Mouse (Mus musculus): ENCODE measurements at regions not wholly inside any gene's neighbourhood (a gene's known extent, or its start where the extent isn't known, plus 50 kb on each side); places are given as distances from the start of the nearest gene placed in this dataset.

GRCm38 (mm10) chr3:39320851-39321250 is 434.1 kb downstream of the Fat4 start:
- Histone ChIP-seq H3K27me3 (ENCODE audit: control insufficient read depth, insufficient read depth, low read length) (no peaks in the 10 kb centered on the region), H3K4me1 (ENCODE audit: control insufficient read depth, insufficient read depth, low read length) (no peaks in the 10 kb centered on the region), H3K79me2 (ENCODE audit: control insufficient read depth, insufficient read depth, low read length) (no peaks in the 10 kb centered on the region), H3K27ac (replicated peaks; ENCODE audit: insufficient read depth, low read depth, low read length) (no peak overlapping the region), H3K4me3 (ENCODE audit: insufficient read depth, low read depth, low read length) (no peak overlapping the region), H3K9ac (ENCODE audit: low read depth, low read length) (no peak overlapping the region), H3K36me3 (ENCODE audit: control insufficient read depth, insufficient read depth, low read length) (no peaks in the 10 kb centered on the region)
- WGBS: 86% methylated on average over 7 of the region's 7 CpGs
- TF ChIP-seq POLR2A (IDR thresholded peaks at IDR 0.05; ENCODE audit: extremely low read depth, insufficient read depth, low read length): no peak
- no peak for TF ChIP-seq CTCF (IDR thresholded peaks at IDR 0.05; ENCODE audit: low read depth, low read length)
- DNase-seq (ENCODE audit: extremely low read depth, low read depth, low spot score): no peak

GRCm38 (mm10) chr3:39322225-39322624 is 435.5 kb downstream of the Fat4 start:
- no peak overlapping the region for H3K27ac ChIP-seq (replicated peaks; ENCODE audit: insufficient read depth, low read depth, low read length)
- H3K27me3 ChIP-seq (ENCODE audit: control insufficient read depth, insufficient read depth, low read length): no peaks in the 10 kb centered on the region
- no peak for DNase-seq (ENCODE audit: extremely low read depth, low read depth, low spot score)
- no peaks in the 10 kb centered on the region for H3K79me2 ChIP-seq (ENCODE audit: control insufficient read depth, insufficient read depth, low read length)
- H3K4me3 ChIP-seq (ENCODE audit: insufficient read depth, low read depth, low read length): no peak overlapping the region
- H3K4me1 ChIP-seq (ENCODE audit: control insufficient read depth, insufficient read depth, low read length): no peaks in the 10 kb centered on the region
- 78% methylated on average over 5 of the region's 5 CpGs for WGBS
- H3K36me3 ChIP-seq (ENCODE audit: control insufficient read depth, insufficient read depth, low read length): no peaks in the 10 kb centered on the region
- TF ChIP-seq POLR2A (IDR thresholded peaks at IDR 0.05; ENCODE audit: extremely low read depth, insufficient read depth, low read length) (no peak), CTCF (IDR thresholded peaks at IDR 0.05; ENCODE audit: low read depth, low read length) (no peak)
- no peak overlapping the region for H3K9ac ChIP-seq (ENCODE audit: low read depth, low read length)

- Histone ChIP-seq H3K4me3 (ENCODE audit: insufficient read depth, low read depth, low read length) (no peak overlapping the region), H3K27ac (replicated peaks; ENCODE audit: insufficient read depth, low read depth, low read length) (no peak overlapping the region), H3K4me1 (ENCODE audit: control insufficient read depth, insufficient read depth, low read length) (no peaks in the 10 kb centered on the region), H3K36me3 (ENCODE audit: control insufficient read depth, insufficient read depth, low read length) (no peaks in the 10 kb centered on the region), H3K9ac (ENCODE audit: low read depth, low read length) (no peak overlapping the region), H3K27me3 (ENCODE audit: control insufficient read depth, insufficient read depth, low read length) (no peaks in the 10 kb centered on the region), H3K79me2 (ENCODE audit: control insufficient read depth, insufficient read depth, low read length) (no peaks in the 10 kb centered on the region)
- TF ChIP-seq CTCF (IDR thresholded peaks at IDR 0.05; ENCODE audit: low read depth, low read length) (no peak), POLR2A (IDR thresholded peaks at IDR 0.05; ENCODE audit: extremely low read depth, insufficient read depth, low read length) (no peak)
- WGBS: 76% methylated on average over 8 of the region's 8 CpGs
- DNase-seq (ENCODE audit: extremely low read depth, low read depth, low spot score): no peak
Measured at GRCm38 (mm10) chr3:39335612-39336230, 449.0 kb downstream of the Fat4 start.

GRCm38 (mm10) chr3:39341161-39341687 is 454.5 kb downstream of the Fat4 start:
- no peak for TF ChIP-seq CTCF (IDR thresholded peaks at IDR 0.05; ENCODE audit: low read depth, low read length)
- no peak for TF ChIP-seq POLR2A (IDR thresholded peaks at IDR 0.05; ENCODE audit: extremely low read depth, insufficient read depth, low read length)
- H3K79me2 ChIP-seq (ENCODE audit: control insufficient read depth, insufficient read depth, low read length): no peaks in the 10 kb centered on the region
- H3K27me3 ChIP-seq (ENCODE audit: control insufficient read depth, insufficient read depth, low read length): no peaks in the 10 kb centered on the region
- H3K4me3 ChIP-seq (ENCODE audit: insufficient read depth, low read depth, low read length): no peak overlapping the region
- DNase-seq (ENCODE audit: extremely low read depth, low read depth, low spot score): no peak
- H3K36me3 ChIP-seq (ENCODE audit: control insufficient read depth, insufficient read depth, low read length): no peaks in the 10 kb centered on the region
- 89% methylated on average over 3 of the region's 3 CpGs for WGBS
- no peak overlapping the region for H3K9ac ChIP-seq (ENCODE audit: low read depth, low read length)
- H3K4me1 ChIP-seq (ENCODE audit: control insufficient read depth, insufficient read depth, low read length): no peaks in the 10 kb centered on the region
- H3K27ac ChIP-seq (replicated peaks; ENCODE audit: insufficient read depth, low read depth, low read length): no peak overlapping the region

DNA sequence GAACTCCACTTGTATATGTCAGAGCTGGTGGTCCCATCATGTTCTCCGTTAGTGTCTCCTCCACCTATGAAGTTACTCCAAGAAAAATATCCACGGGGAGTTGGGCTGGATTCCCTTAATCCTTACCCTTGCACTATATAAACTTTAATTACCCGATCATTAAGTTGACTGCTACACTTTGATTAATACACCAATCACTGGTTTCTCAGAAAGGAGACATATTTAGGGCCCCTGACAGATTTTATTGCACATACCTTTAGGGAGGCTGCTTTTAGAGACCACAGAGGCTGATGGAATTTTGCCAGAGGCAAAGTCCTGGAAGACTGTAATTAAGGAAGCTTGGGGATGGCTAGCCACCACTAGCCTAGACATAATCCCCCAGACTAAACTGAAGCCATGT is 457.3 kb downstream of the Fat4 start:
- 85% methylated on average over 3 of the region's 3 CpGs for WGBS
- Histone ChIP-seq H3K36me3 (ENCODE audit: control insufficient read depth, insufficient read depth, low read length) (no peaks in the 10 kb centered on the region), H3K4me1 (ENCODE audit: control insufficient read depth, insufficient read depth, low read length) (no peaks in the 10 kb centered on the region), H3K27me3 (ENCODE audit: control insufficient read depth, insufficient read depth, low read length) (no peaks in the 10 kb centered on the region), H3K79me2 (ENCODE audit: control insufficient read depth, insufficient read depth, low read length) (no peaks in the 10 kb centered on the region), H3K4me3 (ENCODE audit: insufficient read depth, low read depth, low read length) (no peak overlapping the region), H3K9ac (ENCODE audit: low read depth, low read length) (no peak overlapping the region), H3K27ac (replicated peaks; ENCODE audit: insufficient read depth, low read depth, low read length) (no peak overlapping the region)
- DNase-seq (ENCODE audit: extremely low read depth, low read depth, low spot score): no peak
- no peak for TF ChIP-seq POLR2A (IDR thresholded peaks at IDR 0.05; ENCODE audit: extremely low read depth, insufficient read depth, low read length)

GRCm38 (mm10) chr3:39347578-39347977 is 460.8 kb downstream of the Fat4 start:
- no peaks in the 10 kb centered on the region for H3K4me1 ChIP-seq (ENCODE audit: control insufficient read depth, insufficient read depth, low read length)
- DNase-seq (ENCODE audit: extremely low read depth, low read depth, low spot score): no peak
- no peak overlapping the region for H3K9ac ChIP-seq (ENCODE audit: low read depth, low read length)
- 97% methylated on average over 4 of the region's 4 CpGs for WGBS
- H3K79me2 ChIP-seq (ENCODE audit: control insufficient read depth, insufficient read depth, low read length): no peaks in the 10 kb centered on the region
- no peaks in the 10 kb centered on the region for H3K27me3 ChIP-seq (ENCODE audit: control insufficient read depth, insufficient read depth, low read length)
- no peaks in the 10 kb centered on the region for H3K36me3 ChIP-seq (ENCODE audit: control insufficient read depth, insufficient read depth, low read length)
- no peak overlapping the region for H3K27ac ChIP-seq (replicated peaks; ENCODE audit: insufficient read depth, low read depth, low read length)
- TF ChIP-seq POLR2A (IDR thresholded peaks at IDR 0.05; ENCODE audit: extremely low read depth, insufficient read depth, low read length) (no peak), CTCF (IDR thresholded peaks at IDR 0.05; ENCODE audit: low read depth, low read length) (no peak)
- H3K4me3 ChIP-seq (ENCODE audit: insufficient read depth, low read depth, low read length): no peak overlapping the region

Measured in liver, adult 2 months (tissue).